Mouse (Mus musculus) spleen, adult 2 months (tissue): ENCODE measurements around the gene Parva.

Experiments used
- CTCF ChIP-seq: fragments of 200-500 bp; IDR thresholded peaks from 2 replicates; pipeline ENCODE4 v1.5.1; 2011; ENCODE audit warnings: mild to moderate bottlenecking, inconsistent platforms; ENCODE audit not compliant: insufficient read depth, insufficient read length, insufficient replicate concordance; ENCODE audit errors: extremely low read depth
- POLR2A ChIP-seq: fragments of 200-500 bp; IDR thresholded peaks from 2 replicates; pipeline ENCODE4 v1.6.1; 2011; ENCODE audit warnings: low read depth, low read length, inconsistent platforms

- TF ChIP-seq CTCF (no peak), POLR2A (no peak)
Observed at GRCm38 (mm10) chr7:112503448-112503847, 76.1 kb downstream of the Parva start.
